Mouse (Mus musculus) midbrain, embryonic 16.5 days (tissue): ENCODE measurements around the gene Zbtb22. TPM values are rescaled to one million over a fixed set of nuclear protein-coding genes. Genes with fewer than 3 reads are reported as not detected.

Experiments
- ATAC-seq: fragments of 200-750 bp; cut with Nextera tagmentation; 2 replicates; pipeline ENCODE4 v1.8.0; 2017; ENCODE audit warnings: moderate TSS enrichment
- H3K27ac ChIP-seq: fragments of 300-500 bp; sonication (generic); 2 replicates; pipeline ENCODE4 v1.5.1; 2014; ENCODE audit warnings: mild to moderate bottlenecking, low read length, mixed read lengths
- H3K27me3 ChIP-seq: fragments of 300-500 bp; sonication (generic); 2 replicates; pipeline ENCODE4 v1.6.1; 2014; ENCODE audit warnings: low read depth, low read length, mixed read lengths; ENCODE audit not compliant: control insufficient read depth, insufficient read depth
- H3K36me3 ChIP-seq: fragments of 300-500 bp; sonication (generic); 2 replicates; pipeline ENCODE4 v1.6.1; 2014; ENCODE audit warnings: mild to moderate bottlenecking, low read length, moderate library complexity, mixed read lengths; ENCODE audit not compliant: control insufficient read depth, insufficient read depth
- H3K4me1 ChIP-seq: fragments of 300-500 bp; sonication (generic); 2 replicates; pipeline ENCODE4 v1.6.1; 2014; ENCODE audit warnings: mild to moderate bottlenecking, low read length, mixed read lengths; ENCODE audit not compliant: control insufficient read depth, insufficient read depth
- H3K4me2 ChIP-seq: fragments of 300-500 bp; sonication (generic); 2 replicates; pipeline ENCODE4 v1.6.1; 2014; ENCODE audit warnings: mild to moderate bottlenecking, low read length, mixed read lengths
- H3K4me3 ChIP-seq: fragments of 300-500 bp; sonication (generic); 2 replicates; pipeline ENCODE4 v1.5.1; 2014; ENCODE audit warnings: low read depth, mild to moderate bottlenecking, low read length, moderate library complexity, mixed read lengths
- H3K9ac ChIP-seq: fragments of 300-500 bp; sonication (generic); 2 replicates; pipeline ENCODE4 v1.6.1; 2014; ENCODE audit warnings: low read depth, low read length, mixed read lengths
- H3K9me3 ChIP-seq: fragments of 300-500 bp; sonication (generic); replicated peaks from 2 replicates; pipeline ENCODE4 v1.6.1; 2014; ENCODE audit warnings: mild to moderate bottlenecking, low read length, mixed read lengths; ENCODE audit not compliant: control insufficient read depth, poor library complexity, severe bottlenecking
- WGBS: fragments of 180-500 bp; shearing (Covaris S2); extraction: QIAGEN DNeasy Blood & Tissue Kit; methylation state at CpG from one replicate; pipeline ENCODE4 v1.1.7; 2014; 5-methylcytosine and 5-hydroxymethylcytosine counted together
- polyA plus RNA-seq: library from polyadenylated mRNA; unstranded; fragments of >200 nt; fragmentation: Nextera tagmentation; extraction: Ambion mirVana; gene quantifications from 2 replicates; pipeline ENCODE4 v1.2.1, GENCODE M21; 2015

The Zbtb22 gene
- polyA plus RNA-seq, 1 experiment from 2014 or later: 16.8 TPM

DNA sequence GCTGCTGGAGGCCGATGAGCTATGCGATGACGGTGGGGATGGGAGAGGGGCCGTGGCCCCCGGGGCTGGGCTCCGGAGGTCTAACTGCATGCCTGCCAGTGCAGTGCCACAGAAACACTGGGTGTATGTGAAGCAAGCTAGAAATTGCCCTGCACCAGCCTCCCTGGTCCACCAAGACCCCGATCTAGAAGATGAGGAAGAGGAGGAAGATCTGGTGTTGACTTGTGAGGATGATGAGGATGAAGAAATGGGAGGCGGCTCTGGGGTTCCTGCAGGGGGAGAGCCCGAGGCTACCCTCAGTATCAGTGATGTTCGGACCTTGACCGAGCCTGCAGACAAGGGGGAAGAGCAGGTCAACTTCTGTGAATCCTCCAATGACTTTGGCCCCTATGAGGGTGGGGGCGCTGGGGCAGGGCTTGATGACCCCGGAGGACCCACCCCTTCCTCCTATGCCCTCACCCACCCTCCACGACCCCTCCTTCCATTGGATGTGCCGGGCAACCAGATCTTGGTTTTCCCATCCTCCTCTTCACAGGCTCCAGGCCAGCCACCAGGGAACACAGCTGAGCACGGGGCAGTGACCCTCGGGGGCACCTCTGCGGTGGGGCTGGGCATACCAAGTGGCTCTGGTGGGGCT is 2.1 kb downstream of the Zbtb22 start:
- H3K27ac ChIP-seq: no peak overlapping the region

DNA sequence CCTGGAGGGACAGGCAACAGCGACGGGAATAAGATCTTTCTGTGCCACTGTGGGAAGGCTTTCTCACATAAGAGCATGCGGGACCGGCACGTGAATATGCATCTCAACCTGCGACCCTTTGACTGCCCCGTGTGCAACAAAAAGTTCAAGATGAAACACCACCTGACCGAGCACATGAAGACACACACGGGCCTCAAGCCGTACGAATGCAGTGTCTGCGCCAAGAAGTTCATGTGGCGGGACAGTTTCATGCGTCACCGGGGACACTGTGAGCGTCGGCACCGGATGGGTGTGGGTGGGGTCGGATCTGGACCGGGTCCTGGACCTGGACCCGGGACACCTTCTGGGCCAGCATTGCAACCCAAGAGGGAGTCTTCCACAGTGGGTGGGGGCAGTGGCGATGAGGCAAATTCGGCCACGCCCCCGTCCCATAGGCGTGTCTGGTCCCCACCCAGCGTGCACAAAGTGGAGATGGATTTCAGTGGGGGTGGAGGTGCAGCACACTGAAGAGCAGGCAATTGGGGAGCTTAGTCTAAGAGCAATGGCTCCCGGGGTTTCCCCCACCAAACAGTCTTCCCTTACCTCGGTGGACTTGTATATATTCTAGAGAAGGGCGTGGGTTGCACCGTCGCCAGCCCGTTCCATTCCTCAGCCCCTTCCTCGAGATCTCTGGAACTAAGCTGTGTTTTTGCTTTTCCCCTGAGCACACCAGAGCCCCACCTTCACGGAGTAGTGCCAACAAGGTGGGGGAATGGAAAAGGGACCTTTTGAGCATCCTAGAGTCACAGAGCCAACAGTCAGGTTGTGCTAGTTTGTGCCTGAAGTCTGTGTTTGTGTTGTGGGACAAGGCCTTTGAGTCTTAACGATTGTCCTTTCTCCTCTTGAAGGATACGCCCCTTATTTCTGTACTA is 2.8 kb downstream of the Zbtb22 start:
- 63% methylated on average over 37 of the region's 37 CpGs for WGBS
- H3K4me2 ChIP-seq: peak overlapping the region; percentile 59
- H3K4me3 ChIP-seq: peak overlapping the region; percentile 37; the same call in 1 of the 2 replicates

More for the DNA sequence above, 2.1 kb downstream of the Zbtb22 start:
- Histone ChIP-seq H3K9ac (no peak overlapping the region), H3K36me3 (peaks cover 10% of the 10 kb centered on the region), H3K4me3 (no peak overlapping the region), H3K9me3 (no peaks in the 10 kb centered on the region), H3K27me3 (peaks cover 2% of the 10 kb centered on the region; the same call in 1 of the 2 replicates), H3K4me2 (no peak overlapping the region), H3K4me1 (peaks cover 25% of the 10 kb centered on the region)
- 83% methylated on average over 18 of the region's 18 CpGs for WGBS
- no peak for ATAC-seq

DNA sequence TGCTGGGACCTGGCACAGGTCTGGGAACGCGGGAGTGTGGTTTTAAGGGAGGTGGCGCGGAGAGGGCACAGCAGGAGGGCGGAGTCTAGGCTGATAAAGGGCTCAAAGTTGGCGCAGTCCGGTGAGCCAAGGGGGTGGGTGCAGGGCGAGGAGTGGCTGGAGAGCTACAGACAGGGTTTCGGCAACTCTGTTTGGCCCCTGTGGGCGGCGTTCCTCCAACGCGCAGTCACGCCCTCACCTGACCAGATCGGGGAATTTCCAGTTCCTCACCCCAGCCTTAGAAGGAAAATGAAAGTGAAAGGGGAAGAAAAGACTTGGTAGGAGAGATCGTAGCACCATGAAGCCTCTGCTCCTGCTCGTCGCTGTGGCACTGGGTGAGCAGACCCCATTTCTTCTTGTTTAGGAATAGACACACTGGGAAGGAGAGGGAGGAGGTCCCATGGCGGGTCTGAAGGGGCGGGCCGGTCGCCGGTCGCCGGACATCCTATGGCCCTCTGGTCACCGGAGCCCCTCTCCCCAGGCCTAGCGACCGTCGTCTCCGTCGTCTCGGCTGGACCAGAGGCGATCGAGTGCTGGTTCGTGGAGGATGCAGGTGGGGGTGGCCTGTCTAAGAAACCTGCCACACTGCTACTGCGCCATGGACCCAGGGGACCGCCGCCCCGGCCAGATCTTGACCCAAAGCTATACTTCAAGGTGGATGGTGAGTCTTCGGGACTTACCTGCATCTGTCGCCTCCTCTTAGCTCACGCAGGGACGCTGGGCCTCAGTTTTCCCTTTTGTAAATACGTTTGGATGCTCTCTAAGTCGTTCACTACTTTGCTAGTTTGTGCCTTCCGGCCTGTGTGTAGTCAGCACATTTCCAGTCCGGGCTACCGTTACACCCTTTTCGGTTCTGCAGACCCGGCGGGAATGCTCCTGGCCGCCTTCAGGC is 3.9 kb downstream of the Zbtb22 start:
- peak overlapping the region; percentile 54 for H3K9ac ChIP-seq
- H3K9me3 ChIP-seq: no peaks in the 10 kb centered on the region
- H3K27me3 ChIP-seq: peaks cover 2% of the 10 kb centered on the region; the same call in 1 of the 2 replicates
- WGBS: 2% methylated on average over 52 of the region's 52 CpGs
- H3K4me2 ChIP-seq: peak overlapping the region; percentile 59
- no peaks in the 10 kb centered on the region for H3K36me3 ChIP-seq
- H3K4me1 ChIP-seq: peaks cover 25% of the 10 kb centered on the region
- H3K27ac ChIP-seq: peak overlapping the region; percentile 23; the same call in 1 of the 2 replicates
- peak overlapping the region; percentile 37 for H3K4me3 ChIP-seq
- no peak for ATAC-seq

More for the DNA sequence above, 2.8 kb downstream of the Zbtb22 start:
- Histone ChIP-seq H3K4me1 (peaks cover 25% of the 10 kb centered on the region), H3K27me3 (peaks cover 2% of the 10 kb centered on the region; the same call in 1 of the 2 replicates), H3K9ac (no peak overlapping the region), H3K9me3 (no peaks in the 10 kb centered on the region), H3K27ac (no peak overlapping the region), H3K36me3 (peaks cover 6% of the 10 kb centered on the region)
- no peak for ATAC-seq

DNA sequence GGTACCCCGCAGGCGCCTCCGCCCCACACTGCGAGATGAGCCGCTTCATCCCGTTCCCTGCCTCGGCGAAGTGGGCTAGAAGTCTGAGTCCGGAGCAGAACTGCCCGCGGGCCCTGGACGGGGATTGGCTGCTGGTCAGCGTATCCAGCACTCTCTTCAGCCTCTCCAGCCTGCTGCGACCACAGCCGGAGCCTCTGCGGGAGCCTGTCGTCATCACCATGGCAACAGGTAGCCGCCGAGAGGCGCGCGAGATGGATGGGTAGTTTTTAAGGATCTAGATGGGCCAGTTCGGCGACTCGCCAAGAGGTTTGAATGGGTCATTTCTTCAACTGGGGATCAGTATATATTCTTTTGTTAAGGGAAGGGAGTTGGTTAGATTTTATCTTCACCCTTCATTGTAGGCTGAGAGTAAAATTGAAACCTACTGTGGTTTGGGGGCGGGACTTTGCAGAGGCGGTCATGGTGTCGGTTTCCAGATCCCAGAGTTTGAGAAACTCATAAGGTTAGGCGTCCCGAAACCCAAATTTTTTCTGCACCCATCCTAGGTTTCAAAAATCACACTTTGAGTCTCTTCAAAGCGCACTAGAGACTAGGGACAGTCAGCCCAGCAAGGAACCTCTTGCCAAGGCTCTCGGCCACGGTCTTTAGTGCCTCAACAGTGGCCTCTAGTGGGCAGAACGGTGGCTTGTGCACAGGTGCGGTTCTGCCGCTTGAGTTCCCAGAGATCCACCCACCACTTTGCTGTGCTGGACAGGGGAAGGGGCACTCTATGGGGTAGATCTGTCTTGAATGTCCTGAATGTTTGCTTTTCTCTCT is 4.8 kb downstream of the Zbtb22 start:
- H3K4me2 ChIP-seq: peak overlapping the region; percentile 59
- no peaks in the 10 kb centered on the region for H3K9me3 ChIP-seq
- 0 out of 2 replicates have a peak overlapping the region, but pooled peaks have one; percentile 23 for H3K27ac ChIP-seq
- H3K4me3 ChIP-seq: peak overlapping the region; percentile 37
- 1% methylated on average over 36 of the region's 36 CpGs for WGBS
- no peaks in the 10 kb centered on the region for H3K36me3 ChIP-seq
- peaks cover 20% of the 10 kb centered on the region for H3K4me1 ChIP-seq
- H3K27me3 ChIP-seq: peaks cover 2% of the 10 kb centered on the region; the same call in 1 of the 2 replicates
- ATAC-seq: no peak; the same call in 1 of the 2 replicates
- H3K9ac ChIP-seq: peak overlapping the region; percentile 54

DNA sequence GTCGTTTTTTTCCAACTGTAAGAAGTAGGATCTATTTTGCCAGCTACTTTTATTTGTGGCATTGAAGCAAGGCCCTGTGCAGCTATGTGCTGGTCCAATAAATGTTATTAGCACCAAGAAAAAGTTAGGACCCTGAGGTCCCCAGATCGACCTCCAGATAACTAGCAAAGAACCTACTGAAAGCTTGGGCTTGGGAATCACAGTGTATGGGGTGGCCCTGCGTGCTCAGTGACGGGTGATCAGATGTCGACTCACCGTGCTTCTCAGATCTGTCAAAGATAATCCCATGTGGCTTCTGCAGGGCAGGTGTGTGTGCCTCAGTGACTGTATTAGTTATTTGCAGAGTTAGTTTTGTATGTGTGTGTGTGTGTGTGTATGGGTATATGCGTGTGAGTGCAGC is 5.7 kb downstream of the Zbtb22 start:
- Histone ChIP-seq H3K4me2 (no peak overlapping the region), H3K27ac (no peak overlapping the region), H3K4me3 (no peak overlapping the region), H3K9me3 (no peaks in the 10 kb centered on the region), H3K36me3 (peaks cover 3% of the 10 kb centered on the region; the same call in 1 of the 2 replicates), H3K4me1 (peaks cover 20% of the 10 kb centered on the region), H3K9ac (no peak overlapping the region), H3K27me3 (peaks cover 2% of the 10 kb centered on the region; the same call in 1 of the 2 replicates)
- 90% methylated on average over 7 of the region's 7 CpGs for WGBS
- ATAC-seq: no peak

DNA sequence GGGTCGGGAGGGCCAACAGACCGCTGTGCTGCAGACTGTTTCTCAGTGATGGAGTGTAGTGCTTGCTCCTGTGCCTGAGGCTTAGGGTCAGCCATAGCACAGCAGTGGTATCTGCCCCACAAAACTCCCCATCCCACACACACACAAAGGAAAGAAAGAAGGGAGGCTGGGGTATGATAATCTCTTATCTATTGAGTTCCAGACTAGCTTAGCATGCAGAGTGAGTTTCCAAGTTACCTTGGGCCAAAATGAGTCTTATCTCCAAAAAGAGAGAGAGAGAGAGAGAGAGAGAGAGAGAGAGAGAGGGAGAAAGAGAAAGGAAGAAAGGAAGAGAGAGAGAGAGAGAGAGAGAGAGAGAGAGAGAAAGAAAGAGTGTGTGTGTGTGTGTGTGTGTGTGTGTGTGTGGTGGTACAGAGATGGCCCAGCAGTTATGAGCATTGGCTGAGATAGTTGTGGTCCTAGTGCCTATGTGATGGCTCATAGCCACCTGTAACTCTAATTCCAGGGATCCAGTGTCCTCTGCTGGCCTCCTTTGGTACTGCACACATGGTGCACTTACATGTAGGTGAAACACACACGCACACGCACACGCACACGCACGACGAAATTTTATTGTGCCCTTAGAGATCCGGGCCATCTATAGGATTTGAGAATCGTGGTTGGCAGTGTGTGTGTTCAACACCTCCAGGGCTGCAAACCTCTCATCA is 9.0 kb downstream of the Zbtb22 start:
- Histone ChIP-seq H3K9me3 (no peaks in the 10 kb centered on the region), H3K27me3 (no peaks in the 10 kb centered on the region), H3K4me1 (peaks cover 17% of the 10 kb centered on the region), H3K27ac (no peak overlapping the region), H3K4me3 (no peak overlapping the region), H3K36me3 (peaks cover 5% of the 10 kb centered on the region; the same call in 1 of the 2 replicates), H3K9ac (no peak overlapping the region), H3K4me2 (no peak overlapping the region)
- WGBS: 87% methylated on average over 10 of the region's 10 CpGs
- no peak for ATAC-seq

DNA sequence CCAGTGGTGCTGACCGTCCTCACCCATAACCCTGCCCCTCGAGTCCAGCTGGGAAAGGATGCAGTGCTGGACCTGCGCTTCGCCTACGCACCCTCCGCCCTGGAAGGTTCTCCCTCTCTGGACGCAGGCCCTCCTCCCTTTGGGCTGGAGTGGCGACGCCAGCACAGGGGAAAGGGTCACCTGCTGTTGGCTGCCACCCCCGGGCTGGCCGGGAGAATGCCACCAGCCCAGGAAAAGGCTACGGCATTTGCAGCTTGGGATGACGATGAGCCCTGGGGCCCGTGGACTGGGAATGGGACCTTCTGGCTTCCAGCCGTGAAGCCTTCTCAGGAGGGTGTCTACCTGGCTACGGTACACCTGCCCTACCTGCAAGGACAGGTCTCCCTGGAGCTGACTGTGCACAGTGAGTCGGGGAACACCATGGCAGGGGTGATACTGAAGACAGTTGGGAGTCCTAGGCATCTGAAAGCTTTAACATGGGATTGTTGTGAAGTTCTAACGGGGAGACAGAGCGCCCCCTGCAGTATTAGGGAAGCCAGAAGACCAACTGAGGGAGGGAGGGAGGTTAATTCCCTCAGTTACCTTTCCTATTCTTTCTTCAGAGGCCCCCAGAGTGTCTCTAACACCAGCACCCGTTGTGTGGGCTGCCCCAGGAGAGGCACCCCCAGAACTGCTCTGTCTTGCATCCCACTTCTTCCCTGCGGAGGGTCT is 9.9 kb downstream of the Zbtb22 start:
- H3K4me2 ChIP-seq: no peak overlapping the region
- H3K4me1 ChIP-seq: peaks cover 10% of the 10 kb centered on the region
- no peak overlapping the region for H3K9ac ChIP-seq
- no peak overlapping the region for H3K4me3 ChIP-seq
- WGBS: 85% methylated on average over 20 of the region's 21 CpGs
- no peak for ATAC-seq
- no peaks in the 10 kb centered on the region for H3K27me3 ChIP-seq
- H3K36me3 ChIP-seq: peaks cover 5% of the 10 kb centered on the region; the same call in 1 of the 2 replicates
- H3K9me3 ChIP-seq: no peaks in the 10 kb centered on the region
- no peak overlapping the region for H3K27ac ChIP-seq
